Mouse (Mus musculus) cerebellum, adult 2 months (tissue): ENCODE measurements around the gene Ccdc189.

Source experiments
- CTCF ChIP-seq: fragments of 200-500 bp; IDR thresholded peaks from 2 replicates; pipeline ENCODE4 v1.5.1; 2011; ENCODE audit warnings: low read depth, mild to moderate bottlenecking, control low read depth, low read length, moderate library complexity, borderline replicate concordance; ENCODE audit not compliant: insufficient read depth
- POLR2A ChIP-seq: fragments of 200-500 bp; IDR thresholded peaks from 2 replicates; pipeline ENCODE4 v1.6.1; 2011; ENCODE audit warnings: low read length, control low read depth, borderline replicate concordance; ENCODE audit not compliant: insufficient read depth

DNA sequence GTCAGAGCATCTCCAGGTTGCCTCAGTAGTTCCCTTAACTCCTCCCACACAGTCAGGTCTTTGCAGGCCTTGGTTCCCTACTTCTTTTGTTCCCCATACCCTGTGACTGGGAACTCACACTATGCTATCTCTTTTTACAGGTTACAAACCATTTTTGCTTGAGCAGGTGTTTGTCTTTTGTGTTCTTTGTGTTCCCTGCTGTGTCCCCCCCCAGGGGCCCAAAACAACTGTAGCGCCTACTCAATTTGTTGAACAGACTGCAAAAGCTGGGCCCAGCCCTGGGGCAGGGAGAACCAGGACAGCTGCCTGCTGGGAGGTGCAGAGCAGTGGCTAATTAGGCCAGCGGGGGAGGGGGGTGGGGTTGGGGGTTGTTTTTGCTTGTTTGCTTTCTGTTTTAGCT lies 29.6 kb upstream of the Ccdc189 start:
- TF ChIP-seq CTCF: no peak
- no peak for TF ChIP-seq POLR2A
